Mouse (Mus musculus) intestine, embryonic 15.5 days (tissue): Measurements from ENCODE around the gene Spg11. TPM values are rescaled to one million over a fixed set of nuclear protein-coding genes. Genes with fewer than 3 reads are reported as not detected.
"Not testable (repeated sequence)": the region's sequence is repeated elsewhere in the genome, so short reads cannot be mapped to it uniquely, and the experiment has no call there.

ENCODE experiments used
- ATAC-seq: fragments of 200-750 bp; cut with Nextera tagmentation; 2 replicates; pipeline ENCODE4 v1.8.0; 2017; ENCODE audit warnings: moderate TSS enrichment, moderate library complexity
- H3K27ac ChIP-seq: fragments of 300-500 bp; sonication (generic); 2 replicates; pipeline ENCODE4 v1.5.1; 2015; ENCODE audit warnings: mild to moderate bottlenecking, inconsistent platforms
- H3K27me3 ChIP-seq: fragments of 300-500 bp; sonication (generic); replicated peaks from 2 replicates; pipeline ENCODE4 v1.6.1; 2015; ENCODE audit warnings: inconsistent platforms
- H3K36me3 ChIP-seq: fragments of 300-500 bp; sonication (generic); 2 replicates; pipeline ENCODE4 v1.6.1; 2015; ENCODE audit warnings: inconsistent platforms
- H3K4me1 ChIP-seq: fragments of 300-500 bp; sonication (generic); replicated peaks from 2 replicates; pipeline ENCODE4 v1.6.1; 2015; ENCODE audit warnings: inconsistent platforms
- H3K4me2 ChIP-seq: fragments of 300-500 bp; sonication (generic); replicated peaks from 2 replicates; pipeline ENCODE4 v1.6.1; 2015; ENCODE audit warnings: mild to moderate bottlenecking, inconsistent platforms
- H3K4me3 ChIP-seq: fragments of 300-500 bp; sonication (generic); replicated peaks from 2 replicates; pipeline ENCODE4 v1.5.1; 2015; ENCODE audit warnings: inconsistent platforms
- H3K9ac ChIP-seq: fragments of 300-500 bp; sonication (generic); 2 replicates; pipeline ENCODE4 v1.6.1; 2015; ENCODE audit warnings: inconsistent platforms
- H3K9me3 ChIP-seq: fragments of 300-500 bp; sonication (generic); 2 replicates; pipeline ENCODE4 v1.6.1; 2016; ENCODE audit warnings: inconsistent platforms
- WGBS: fragments of 180-500 bp; shearing (Covaris S2); methylation state at CpG from one replicate; pipeline ENCODE4 v1.1.7; 2015; 5-methylcytosine and 5-hydroxymethylcytosine counted together
- polyA plus RNA-seq: library from polyadenylated mRNA; unstranded; fragments of >200 nt; fragmentation: Nextera tagmentation; extraction: Ambion mirVana; gene quantifications from 2 replicates; pipeline ENCODE4 v1.2.1, GENCODE M21; 2015

The Spg11 gene
- polyA plus RNA-seq, 1 experiment from 2014 or later, result 8.5 TPM

GRCm38 (mm10) chr2:122028756-122029700, 89.2 kb downstream of the Spg11 start:
- under 1% methylated on average over 61 of the region's 71 CpGs for WGBS

GRCm38 (mm10) chr2:122027862-122028755, 90.1 kb downstream of the Spg11 start, which contains the start of gene Eif3j1:
Eif3j1 (plus strand) TSS chr2:122028546.
- Histone ChIP-seq H3K4me1 (no peaks in the 10 kb centered on the region), H3K9ac (peak within 1 kb of the TSS; percentile 68), H3K36me3 (no peaks in the 10 kb centered on the region), H3K27me3 (no peaks in the 10 kb centered on the region), H3K27ac (peak within 1 kb of the TSS; percentile 87), H3K9me3 (no peaks in the 10 kb centered on the region), H3K4me3 (peak within 1 kb of the TSS; percentile 60), H3K4me2 (peak within 1 kb of the TSS; percentile 61)
- under 1% methylated on average over 59 of the region's 67 CpGs for WGBS
- ATAC-seq, result peak; percentile 99

More at GRCm38 (mm10) chr2:122028756-122029700, 89.2 kb downstream of the Spg11 start:
- H3K4me1 ChIP-seq, result no peaks in the 10 kb centered on the region
- H3K27ac ChIP-seq, result peak overlapping the region; percentile 87
- H3K9me3 ChIP-seq, result no peaks in the 10 kb centered on the region
- H3K36me3 ChIP-seq, result no peaks in the 10 kb centered on the region
- ATAC-seq, result peak; percentile 66
- H3K27me3 ChIP-seq, result no peaks in the 10 kb centered on the region
- H3K4me3 ChIP-seq, result peak overlapping the region; percentile 60
- H3K4me2 ChIP-seq, result peak overlapping the region; percentile 47
- peak overlapping the region; percentile 68 for H3K9ac ChIP-seq

GRCm38 (mm10) chr2:122027091-122027490, 91.1 kb downstream of the Spg11 start:
- not testable (repeated sequence) for H3K4me1 ChIP-seq, H3K4me3 ChIP-seq, ATAC-seq, H3K27ac ChIP-seq, H3K36me3 ChIP-seq, H3K4me2 ChIP-seq, H3K9ac ChIP-seq, H3K9me3 ChIP-seq, H3K27me3 ChIP-seq
- 92% methylated on average over 10 of the region's 10 CpGs for WGBS

GRCm38 (mm10) chr2:122022284-122022683, 95.9 kb downstream of the Spg11 start:
- Histone ChIP-seq H3K9ac (no peak overlapping the region), H3K4me3 (no peak overlapping the region), H3K9me3 (no peaks in the 10 kb centered on the region), H3K27ac (no peak overlapping the region), H3K36me3 (no peaks in the 10 kb centered on the region), H3K4me1 (no peaks in the 10 kb centered on the region), H3K27me3 (no peaks in the 10 kb centered on the region), H3K4me2 (no peak overlapping the region)
- no peak for ATAC-seq
- 80% methylated on average over 2 of the region's 2 CpGs for WGBS

GRCm38 (mm10) chr2:122018705-122019104, 99.5 kb downstream of the Spg11 start:
- H3K4me3 ChIP-seq, result no peak overlapping the region
- H3K36me3 ChIP-seq, result no peaks in the 10 kb centered on the region
- H3K9ac ChIP-seq, result no peak overlapping the region
- WGBS, result 35% methylated on average over 1 of the region's 1 CpGs
- no peaks in the 10 kb centered on the region for H3K9me3 ChIP-seq
- ATAC-seq, result no peak
- H3K27ac ChIP-seq, result no peak overlapping the region
- no peak overlapping the region for H3K4me2 ChIP-seq
- no peaks in the 10 kb centered on the region for H3K4me1 ChIP-seq
- no peaks in the 10 kb centered on the region for H3K27me3 ChIP-seq

- Histone ChIP-seq H3K4me1 (no peaks in the 10 kb centered on the region), H3K27me3 (no peaks in the 10 kb centered on the region), H3K4me2 (no peak overlapping the region), H3K36me3 (peaks cover 4% of the 10 kb centered on the region; the same call in 1 of the 2 replicates), H3K9me3 (no peaks in the 10 kb centered on the region), H3K4me3 (no peak overlapping the region), H3K9ac (no peak overlapping the region), H3K27ac (no peak overlapping the region)
- WGBS, result 92% methylated on average over 7 of the region's 7 CpGs
- ATAC-seq, result no peak
Observed at GRCm38 (mm10) chr2:122011441-122011840, 106.7 kb downstream of the Spg11 start.

GRCm38 (mm10) chr2:122008832-122009231, 109.4 kb downstream of the Spg11 start:
- Histone ChIP-seq H3K36me3 (peaks cover 4% of the 10 kb centered on the region; the same call in 1 of the 2 replicates), H3K9ac (no peak overlapping the region), H3K4me1 (no peaks in the 10 kb centered on the region), H3K27ac (no peak overlapping the region), H3K4me2 (no peak overlapping the region), H3K27me3 (no peaks in the 10 kb centered on the region), H3K4me3 (no peak overlapping the region), H3K9me3 (no peaks in the 10 kb centered on the region)
- WGBS, result 94% methylated on average over 3 of the region's 3 CpGs
- no peak for ATAC-seq

Other genes with a start within 250 kb of the Spg11 start
- 36.3 and 46.8 TPM in 2 replicates for gene Ctdspl2, start 162.4 kb downstream of the Spg11 start, polyA plus RNA-seq
- 0.11 TPM in 2 replicates for gene Mageb3, start 162.3 kb downstream of the Spg11 start, polyA plus RNA-seq
- gene Eif3j1, start 89.8 kb downstream of the Spg11 start, polyA plus RNA-seq, result 9.6 and 10.6 TPM in 2 replicates
- 367 and 406 TPM in 2 replicates for gene B2m, start 29.3 kb upstream of the Spg11 start, polyA plus RNA-seq
- gene Trim69, start 42.3 kb upstream of the Spg11 start, polyA plus RNA-seq, result 0.09 TPM in 1 of 2 replicates, not detected in the other
- gene Patl2, start 67.8 kb upstream of the Spg11 start, polyA plus RNA-seq, result not detected in 2 replicates
- gene Terb2, start 67.9 kb upstream of the Spg11 start, polyA plus RNA-seq, result not detected in 2 replicates
- gene Sord, start 116.4 kb upstream of the Spg11 start, polyA plus RNA-seq, result 68.1 and 68.6 TPM in 2 replicates
- 0.08 TPM in 1 of 2 replicates, not detected in the other for gene Duox2, start 180.1 kb upstream of the Spg11 start, polyA plus RNA-seq
- gene Duoxa2, start 180.5 kb upstream of the Spg11 start, polyA plus RNA-seq, result 0.14 and 0.25 TPM in 2 replicates
- not detected in 2 replicates for gene Duoxa1, start 195.3 kb upstream of the Spg11 start, polyA plus RNA-seq
- 0.03 and 0.08 TPM in 2 replicates for gene Duox1, start 197.3 kb upstream of the Spg11 start, polyA plus RNA-seq